Mouse (Mus musculus): Measurements from ENCODE around the gene Tbrg1.
A peak's percentile ranks its signal among the peaks of the same experiment; 100 is the strongest.

Tbrg1 gene

GRCm38 (mm10) chr9:37656931-37657481, at the start of gene Tbrg1:
Gene Tbrg1, minus strand, starts transcription at chr9:37657312.
- peak; percentile 82 to 84 for DNase-seq

- peak in 1 of 2 experiments; percentile 9 for DNase-seq
Observed at GRCm38 (mm10) chr9:37689970-37690686, 33.0 kb upstream of the Tbrg1 start.

GRCm38 (mm10) chr9:37687941-37688303, 30.8 kb upstream of the Tbrg1 start:
- DNase-seq = no peak

GRCm38 (mm10) chr9:37687288-37687940, 30.3 kb upstream of the Tbrg1 start:
- no peak for DNase-seq

GRCm38 (mm10) chr9:37681123-37681522, 24.0 kb upstream of the Tbrg1 start:
- DNase-seq = no peak

GRCm38 (mm10) chr9:37675287-37675686, 18.2 kb upstream of the Tbrg1 start:
- no peak for DNase-seq

GRCm38 (mm10) chr9:37670261-37670660, 13.1 kb upstream of the Tbrg1 start:
- DNase-seq = no peak

- DNase-seq = no peak
Observed at GRCm38 (mm10) chr9:37669678-37670077, 12.6 kb upstream of the Tbrg1 start.

GRCm38 (mm10) chr9:37669115-37669514, 12.0 kb upstream of the Tbrg1 start, which contains the start of gene Panx3:
Gene Panx3, minus strand, starts transcription at chr9:37669235.
- DNase-seq = no peak

GRCm38 (mm10) chr9:37666045-37666444, 8.9 kb upstream of the Tbrg1 start:
- DNase-seq = no peak

GRCm38 (mm10) chr9:37664604-37665003, 7.5 kb upstream of the Tbrg1 start:
- DNase-seq = no peak

GRCm38 (mm10) chr9:37663210-37663609, 6.1 kb upstream of the Tbrg1 start:
- no peak for DNase-seq

GRCm38 (mm10) chr9:37659413-37659812, 2.3 kb upstream of the Tbrg1 start:
- DNase-seq = no peak

GRCm38 (mm10) chr9:37656439-37656881, 652 bp downstream of the Tbrg1 start:
- peak in 1 of 2 experiments; percentile 6 for DNase-seq

GRCm38 (mm10) chr9:37655961-37656360, 1.2 kb downstream of the Tbrg1 start:
- no peak for DNase-seq

GRCm38 (mm10) chr9:37653836-37654235, 3.3 kb downstream of the Tbrg1 start:
- no peak for DNase-seq

- DNase-seq = no peak
Observed at GRCm38 (mm10) chr9:37650639-37651038, 6.5 kb downstream of the Tbrg1 start.

GRCm38 (mm10) chr9:37646246-37646645, 10.9 kb downstream of the Tbrg1 start:
- no peak for DNase-seq

GRCm38 (mm10) chr9:37638721-37639120, 18.4 kb downstream of the Tbrg1 start:
- DNase-seq = no peak

GRCm38 (mm10) chr9:37636800-37637542, 20.1 kb downstream of the Tbrg1 start:
- DNase-seq = no peak

- peak; percentile 71 to 80 for DNase-seq
Observed at GRCm38 (mm10) chr9:37636335-37636734, 20.8 kb downstream of the Tbrg1 start.

- DNase-seq = no peak
Observed at GRCm38 (mm10) chr9:37634269-37634668, 22.8 kb downstream of the Tbrg1 start.

GRCm38 (mm10) chr9:37632305-37632704, 24.8 kb downstream of the Tbrg1 start:
- no peak for DNase-seq

All from cerebellum, postnatal 25 days (tissue).